Mouse (Mus musculus) kidney, postnatal 36 days (tissue): ENCODE measurements at regions not wholly inside any gene's neighbourhood (a gene's known extent, or its start where the extent isn't known, plus 50 kb on each side); places are given as distances from the start of the nearest gene placed in this dataset.
A peak's percentile ranks its signal among the peaks of the same experiment; 100 is the strongest.

ENCODE experiments used
- DNase-seq, 2 experiments: peaks; one replicate each; pipeline ENCODE4 v3.0.0; 2021 to 2022; ENCODE audit warnings: mixed read lengths in 2 of 2

DNA sequence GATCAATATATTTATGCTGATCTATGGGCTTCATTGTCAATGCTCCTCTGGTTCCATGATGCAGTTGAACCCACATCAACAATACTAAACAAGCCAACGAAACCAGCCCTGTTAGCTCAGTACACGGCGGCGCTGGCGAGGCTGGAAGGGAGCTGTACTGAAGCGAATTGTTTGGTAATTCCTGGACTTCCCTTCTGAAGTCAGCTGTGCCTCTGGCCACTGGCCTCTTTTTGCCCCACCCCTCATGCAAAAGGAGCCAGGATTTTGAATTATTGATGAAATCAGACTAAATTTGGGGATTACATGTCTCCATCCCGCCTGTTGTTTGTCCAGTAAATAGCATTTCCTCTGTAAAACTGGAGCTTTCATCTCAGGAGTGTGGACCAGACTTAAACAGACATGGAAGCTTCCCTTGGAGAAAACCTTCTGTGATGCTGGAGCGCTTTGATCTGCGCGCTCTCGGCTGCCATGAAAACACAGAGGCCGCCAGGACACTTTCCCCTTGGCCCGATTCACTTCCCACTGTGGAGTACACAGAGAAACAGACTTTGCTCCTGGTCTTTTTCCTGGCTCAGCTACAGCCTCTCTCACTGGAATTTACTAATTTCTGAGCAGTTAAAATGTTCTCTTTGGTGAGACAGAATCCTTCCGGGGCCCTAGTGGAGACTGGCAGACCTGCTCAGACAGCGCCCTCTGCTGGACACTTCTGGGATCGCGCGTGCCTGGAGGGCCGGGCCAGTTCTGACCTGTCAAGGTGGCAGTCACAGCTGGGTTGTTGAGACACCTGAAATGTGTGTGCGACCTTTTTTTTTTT lies 412.9 kb upstream of the Gm6657 start:
- DNase-seq, result peak; percentile 91 to 95

DNA sequence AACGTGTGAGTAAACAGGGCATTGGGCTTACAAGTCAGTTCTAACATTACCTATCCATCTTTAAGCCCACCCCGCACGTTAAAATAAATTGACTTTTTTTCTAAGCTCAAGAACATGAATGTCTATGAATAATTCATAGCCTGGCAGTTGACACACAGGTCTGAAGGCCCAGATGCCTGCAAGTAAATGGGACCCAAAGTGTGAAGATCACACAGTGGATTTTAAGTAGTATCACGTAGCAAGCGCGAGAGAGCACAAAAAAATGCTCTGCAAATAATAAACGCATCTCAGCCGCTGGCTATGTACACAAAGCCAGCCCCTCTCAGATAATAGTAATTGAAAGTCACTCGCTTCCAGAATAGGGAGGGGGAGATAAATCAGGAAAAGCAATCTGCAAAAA lies 410.1 kb upstream of the Gm6657 start:
- no peak for DNase-seq

DNA sequence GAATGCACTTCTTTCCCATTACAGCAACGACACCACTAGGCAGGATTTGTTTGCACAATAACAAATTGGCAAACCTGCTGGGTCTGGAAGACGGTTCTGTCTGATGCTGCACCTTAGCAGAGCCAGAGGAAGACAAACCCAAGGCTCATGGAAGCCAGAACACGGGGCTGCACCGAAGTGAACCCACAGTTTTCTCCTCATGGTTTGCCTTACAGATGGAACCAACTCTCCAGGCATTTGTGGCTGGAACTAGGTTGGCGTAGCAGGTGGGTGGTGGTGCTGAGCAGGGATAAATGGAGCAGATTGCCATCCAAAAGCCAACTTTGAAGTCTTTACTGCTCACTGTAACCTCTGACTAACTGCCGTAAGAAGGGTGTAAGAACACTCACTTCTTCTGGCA lies 408.4 kb upstream of the Gm6657 start:
- no peak for DNase-seq

DNA sequence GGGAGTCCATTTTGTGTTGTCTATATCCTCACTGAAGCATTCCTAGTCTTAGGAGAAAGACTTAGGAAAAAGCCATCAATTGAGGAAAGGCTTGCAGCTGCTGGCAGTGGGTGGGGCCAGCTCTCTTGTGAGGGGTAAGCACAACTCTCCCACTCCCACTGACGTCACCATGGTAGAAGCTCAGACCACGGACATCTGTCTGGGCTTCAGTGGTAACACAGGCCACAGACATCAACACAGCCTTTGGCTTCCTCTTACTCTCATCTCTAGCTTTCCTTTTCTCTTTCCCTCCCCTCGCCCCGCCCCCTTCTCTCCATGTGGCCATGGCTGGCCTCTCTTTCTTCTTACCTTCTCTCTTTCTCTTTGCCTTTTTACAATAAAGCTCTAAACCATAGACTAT lies 407.4 kb upstream of the Gm6657 start:
- no peak for DNase-seq

DNA sequence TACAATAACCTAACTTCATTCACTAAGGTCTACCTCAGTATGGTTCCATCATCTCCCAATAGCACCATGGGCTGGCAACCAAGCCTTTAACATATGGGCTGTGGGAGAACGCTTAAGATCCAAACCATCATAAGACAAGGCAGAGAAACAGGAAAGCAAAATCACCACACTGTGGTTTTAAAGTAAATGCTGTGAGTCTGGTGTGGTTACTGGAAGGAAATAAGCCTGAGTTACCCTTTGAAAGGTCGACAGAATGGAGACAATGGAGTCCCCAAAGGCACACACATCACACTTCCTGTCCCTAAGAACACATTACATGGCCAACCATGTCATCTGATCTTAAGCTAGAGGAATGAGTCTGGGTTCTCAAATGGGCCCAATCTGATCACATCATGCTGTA lies 405.8 kb upstream of the Gm6657 start:
- DNase-seq, result no peak

DNA sequence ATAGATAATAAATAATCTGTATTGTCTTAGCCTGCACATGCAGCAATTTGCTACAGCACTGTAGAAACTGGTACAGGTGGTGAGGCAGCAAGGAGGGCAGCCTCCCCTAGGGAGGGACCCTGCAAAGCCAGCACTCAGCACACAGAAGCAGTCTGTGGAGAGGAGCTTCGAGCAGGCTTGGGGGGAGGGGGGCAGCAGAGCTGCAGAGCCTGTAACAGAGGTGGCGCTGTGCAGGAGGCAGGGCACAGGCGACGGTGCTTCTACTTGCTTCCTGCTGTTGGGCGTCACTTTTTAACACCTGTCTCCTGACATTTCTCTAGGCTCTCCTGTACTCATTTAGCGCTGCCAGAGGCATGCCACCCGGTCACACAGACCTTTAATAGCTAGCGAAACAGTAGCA lies 404.6 kb upstream of the Gm6657 start:
- DNase-seq, result peak in 1 of 2 experiments; percentile 40

DNA sequence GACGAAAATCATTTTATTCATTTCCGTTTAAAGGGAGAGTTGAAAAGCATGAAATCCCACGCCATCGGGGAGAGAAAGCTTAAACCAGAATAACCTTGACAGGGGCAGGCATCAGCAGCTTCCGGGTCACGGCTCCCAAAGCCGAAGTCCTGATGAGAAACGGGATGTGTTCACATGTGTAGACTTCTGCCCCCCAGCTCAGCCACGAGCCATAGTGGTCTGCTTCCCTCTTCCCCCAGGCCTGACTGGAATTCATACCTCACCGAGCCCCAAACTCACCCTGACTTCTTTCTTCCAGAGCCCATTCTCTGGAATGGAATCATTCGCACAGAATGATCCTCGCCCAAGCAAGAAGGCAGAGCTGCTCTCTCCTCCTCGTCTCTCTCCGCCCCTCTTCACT lies 404.2 kb upstream of the Gm6657 start:
- DNase-seq, result peak in 1 of 2 experiments; percentile 8

DNA sequence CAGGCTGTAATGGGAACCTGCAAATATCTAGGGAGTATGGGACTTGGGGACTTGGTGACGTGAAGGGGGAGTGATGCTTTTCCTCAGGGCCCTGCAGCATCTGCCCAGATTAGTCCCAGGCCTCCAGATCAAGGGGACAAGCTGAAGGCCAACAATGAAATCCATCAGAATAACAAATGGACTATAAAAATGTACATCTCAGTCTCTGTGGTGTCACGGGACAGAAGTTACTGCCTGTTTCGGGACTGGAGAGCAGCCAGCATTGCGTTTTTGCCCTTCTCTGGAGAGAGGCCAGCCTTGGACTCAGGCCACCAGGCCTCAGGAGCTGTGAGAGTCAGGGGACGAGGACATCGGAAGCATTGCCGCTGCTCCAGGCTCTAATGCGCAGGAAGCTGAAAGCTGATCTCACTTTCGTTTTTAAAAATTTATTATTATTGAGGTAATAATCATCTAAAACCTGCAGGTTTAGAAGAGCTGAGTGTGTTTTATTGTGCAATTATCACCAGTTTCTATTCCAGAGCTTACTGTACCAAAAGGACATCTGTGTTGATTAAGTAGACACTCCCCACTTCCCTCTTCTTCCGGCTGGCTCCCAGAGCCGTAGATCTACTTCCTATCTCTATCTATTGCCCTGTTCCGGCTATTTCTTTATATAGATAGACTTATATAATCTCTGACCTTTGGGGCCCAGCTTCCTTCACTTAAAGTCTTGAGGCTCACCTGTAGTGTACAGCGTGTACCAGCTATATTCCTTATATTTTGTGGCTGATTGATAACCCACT lies 403.0 kb upstream of the Gm6657 start:
- peak; percentile 79 to 82 for DNase-seq

DNA sequence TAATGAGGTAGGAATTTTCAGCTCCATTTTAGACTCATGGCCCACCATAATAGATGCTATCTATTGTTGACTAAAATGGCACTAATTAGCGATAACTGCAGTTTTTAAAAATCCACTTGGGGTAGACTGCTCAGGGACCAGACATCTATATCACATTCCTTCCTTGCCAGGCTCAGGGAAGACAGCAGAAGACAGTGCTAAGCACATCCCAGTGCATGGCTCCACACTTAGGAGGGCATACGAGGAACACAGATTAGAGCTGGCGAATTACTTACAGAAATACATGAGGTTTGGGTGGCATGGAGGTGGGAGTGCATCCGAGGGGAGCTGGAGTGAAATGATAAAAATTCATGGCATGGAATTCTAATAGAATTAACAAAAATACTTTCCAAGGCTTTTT lies 395.5 kb upstream of the Gm6657 start:
- no peak for DNase-seq

DNA sequence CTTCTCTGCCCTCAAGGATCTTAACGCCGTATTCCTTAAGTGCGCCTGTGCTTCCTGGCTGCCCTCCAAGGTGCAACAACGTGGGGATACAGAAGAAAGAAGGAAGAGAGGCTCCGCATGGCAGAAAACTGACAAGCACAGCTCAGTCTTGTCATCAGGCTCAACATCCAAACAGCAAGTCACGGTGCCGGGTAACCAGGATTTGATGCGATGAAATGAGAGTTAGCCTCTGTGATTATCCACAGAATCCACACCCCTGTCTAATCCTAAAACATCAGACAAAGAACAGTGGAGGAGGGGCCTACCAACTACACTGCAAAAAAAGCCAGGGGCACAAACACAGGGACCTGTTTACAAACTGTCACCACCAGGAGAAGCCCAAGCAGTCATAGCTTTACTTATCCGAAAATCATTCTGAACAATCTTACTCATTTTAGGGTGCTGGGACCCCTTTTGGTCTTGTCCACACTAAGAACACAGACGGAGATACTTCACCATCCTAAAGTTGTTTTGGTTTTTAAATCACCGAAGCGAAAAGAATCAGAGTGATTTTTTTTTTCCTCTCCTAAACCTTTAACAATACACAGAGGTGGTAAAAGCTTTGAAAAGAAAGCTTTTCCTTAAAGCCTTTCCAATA lies 394.8 kb upstream of the Gm6657 start:
- peak in 1 of 2 experiments; percentile 30 for DNase-seq

DNA sequence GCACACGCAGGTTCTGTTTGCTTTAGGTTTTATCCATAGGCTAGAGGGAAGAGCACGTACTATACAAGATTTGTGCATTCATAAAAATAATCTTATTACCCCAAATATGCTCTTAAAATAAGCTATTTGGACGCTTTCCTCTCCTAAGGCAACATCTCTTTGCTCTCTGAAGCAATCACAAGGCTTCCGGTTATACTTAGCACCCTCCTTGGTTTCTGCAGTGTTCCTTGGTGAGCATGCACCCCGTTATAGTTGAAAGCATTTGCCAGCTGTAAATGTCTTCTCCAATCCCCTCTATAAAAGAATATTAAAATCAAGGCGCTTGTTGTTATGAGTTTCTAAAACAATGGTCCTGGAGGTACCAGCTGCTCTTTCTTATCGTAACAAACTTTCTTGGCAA lies 386.4 kb upstream of the Gm6657 start:
- DNase-seq, result no peak

DNA sequence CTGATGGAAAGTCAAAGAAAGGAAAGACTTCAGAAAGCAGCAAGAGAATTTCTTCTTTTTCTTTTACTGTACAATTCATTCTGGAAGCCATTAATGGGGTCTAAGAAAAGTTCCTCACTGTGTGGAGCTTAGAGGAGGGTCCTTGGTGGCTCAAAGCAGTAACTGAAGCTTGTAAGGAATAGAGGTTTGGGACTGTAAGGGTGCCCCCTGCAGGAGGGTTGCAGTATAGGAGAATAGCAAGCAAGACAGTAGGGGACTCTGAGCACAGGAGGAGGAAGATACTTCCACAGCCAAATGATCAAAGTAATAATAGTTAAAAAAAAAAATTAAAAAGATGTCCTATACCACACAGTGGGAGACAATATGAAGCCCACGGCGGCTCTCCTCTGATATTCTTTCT lies 382.8 kb upstream of the Gm6657 start:
- DNase-seq, result peak; percentile 20 to 69

DNA sequence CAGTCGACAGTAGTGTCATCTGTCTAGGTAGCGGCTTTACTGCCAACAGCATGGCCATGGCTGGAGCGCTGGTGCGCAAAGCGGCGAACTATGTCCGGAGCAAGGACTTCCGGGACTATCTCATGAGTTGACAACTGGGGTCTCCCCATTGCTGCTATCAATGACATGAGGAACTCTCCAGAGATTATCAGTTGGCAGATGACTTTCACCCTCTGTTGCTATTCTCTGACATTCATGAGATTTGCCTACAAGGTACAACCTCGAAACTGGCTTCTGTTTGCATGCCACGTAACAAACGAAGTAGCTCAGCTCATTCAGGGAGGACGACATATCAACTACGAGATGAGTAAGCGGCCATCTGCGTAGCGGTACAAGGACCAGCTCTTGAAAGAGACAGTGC lies 374.6 kb upstream of the Gm6657 start:
- no peak for DNase-seq

DNA sequence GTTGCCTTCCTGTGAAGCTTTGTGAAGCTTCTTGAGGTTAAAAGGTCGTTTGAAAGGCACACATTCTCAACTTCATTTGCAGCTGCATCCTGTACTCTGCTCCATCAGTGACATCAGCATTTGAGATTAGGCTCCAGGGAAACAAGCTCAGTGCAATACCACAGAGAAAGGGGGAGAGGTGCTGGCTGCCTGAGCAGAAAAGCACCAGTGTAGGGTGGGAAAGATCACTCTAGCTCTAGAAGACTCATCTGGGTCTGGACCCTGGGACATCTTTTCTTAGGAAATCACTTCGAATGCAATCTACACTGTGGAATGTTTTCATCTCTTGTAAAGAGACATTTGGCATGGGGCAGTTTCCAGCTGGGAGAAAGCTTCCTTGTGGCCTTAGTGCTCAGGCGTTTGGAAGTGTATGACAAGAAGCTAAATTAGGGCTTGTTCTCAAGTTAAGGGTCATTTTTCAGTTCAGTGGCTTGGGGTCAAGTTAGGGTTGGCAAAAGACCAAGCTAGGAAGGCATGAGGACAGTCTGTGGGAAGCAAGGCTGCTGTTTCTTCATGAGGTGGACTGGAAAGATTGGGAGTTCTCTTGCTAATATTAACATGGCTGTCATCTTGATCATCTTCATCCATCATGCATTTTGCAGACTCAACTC lies 370.5 kb upstream of the Gm6657 start:
- peak; percentile 25 to 36 for DNase-seq

DNA sequence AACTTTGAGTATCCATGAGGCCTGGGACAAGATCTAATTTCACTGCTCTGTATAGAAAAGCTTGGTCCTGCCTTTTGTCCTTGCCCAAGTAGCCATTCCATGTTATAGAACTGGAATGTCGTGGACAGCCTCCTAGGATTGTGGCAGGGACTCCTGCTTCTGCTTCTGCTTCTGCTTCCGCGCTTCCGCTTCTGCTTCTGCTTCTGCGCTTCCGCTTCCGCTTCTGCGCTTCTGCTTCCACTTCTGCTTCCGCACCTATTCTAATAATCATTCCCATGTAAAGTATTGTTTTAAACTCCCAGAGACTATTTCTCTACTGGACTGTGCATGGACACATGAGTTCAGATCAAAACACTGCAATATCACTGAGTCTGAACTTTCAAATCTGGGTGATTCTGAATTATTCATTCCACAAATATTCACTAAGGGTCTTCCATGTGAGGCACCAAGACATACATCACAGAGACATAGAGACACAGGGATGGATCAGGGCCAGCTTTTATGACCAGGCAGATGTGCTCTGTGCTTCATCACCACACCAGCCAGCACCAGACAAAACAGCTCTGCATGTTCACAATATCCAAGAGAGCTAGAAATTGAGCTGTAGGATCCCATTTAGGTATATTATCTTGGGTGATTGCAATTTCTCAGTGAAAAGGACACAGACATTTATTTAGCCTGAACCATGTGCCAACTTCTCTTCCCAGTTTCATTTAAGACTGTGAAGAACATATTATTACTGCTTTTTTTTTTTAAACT lies 360.5 kb upstream of the Gm6657 start:
- DNase-seq, result no peak

DNA sequence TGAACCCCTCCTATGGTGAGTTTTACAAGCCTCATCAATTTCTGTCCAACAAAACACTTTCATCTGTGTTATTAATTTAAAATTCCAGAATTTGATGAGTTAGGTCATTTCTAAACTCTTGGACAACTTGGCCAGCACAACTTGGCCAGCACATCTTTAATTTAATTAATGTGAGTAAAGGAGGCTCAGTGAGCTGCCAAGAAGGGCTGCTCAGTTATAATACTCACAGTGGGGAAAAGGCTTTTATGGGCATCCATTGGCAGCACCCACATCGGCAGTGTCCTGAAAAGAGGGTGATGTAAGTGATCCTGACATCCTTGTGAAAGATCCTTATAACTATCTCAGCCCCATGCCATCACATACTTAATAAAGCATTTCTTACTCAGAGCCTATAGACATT lies 359.2 kb upstream of the Gm6657 start:
- DNase-seq, result no peak

DNA sequence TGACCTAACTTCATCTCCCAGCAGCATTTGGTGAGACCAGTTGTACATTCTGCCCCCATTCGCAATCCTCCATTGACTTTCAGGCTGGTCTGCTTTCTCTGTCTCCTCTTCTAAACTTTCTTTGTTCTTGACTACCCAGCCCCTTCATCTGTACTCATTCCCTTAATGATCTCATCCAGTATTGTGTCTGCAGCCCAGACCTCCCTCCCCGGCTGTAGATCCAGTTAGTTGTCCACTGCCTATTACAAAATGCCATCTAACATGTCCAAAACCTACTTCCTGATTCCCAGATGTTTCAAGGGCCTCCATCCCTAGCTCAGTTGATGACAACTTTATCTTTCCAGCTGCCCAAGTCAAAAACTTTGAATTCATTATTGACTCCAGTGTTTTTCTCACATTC lies 357.8 kb upstream of the Gm6657 start:
- DNase-seq, result no peak

DNA sequence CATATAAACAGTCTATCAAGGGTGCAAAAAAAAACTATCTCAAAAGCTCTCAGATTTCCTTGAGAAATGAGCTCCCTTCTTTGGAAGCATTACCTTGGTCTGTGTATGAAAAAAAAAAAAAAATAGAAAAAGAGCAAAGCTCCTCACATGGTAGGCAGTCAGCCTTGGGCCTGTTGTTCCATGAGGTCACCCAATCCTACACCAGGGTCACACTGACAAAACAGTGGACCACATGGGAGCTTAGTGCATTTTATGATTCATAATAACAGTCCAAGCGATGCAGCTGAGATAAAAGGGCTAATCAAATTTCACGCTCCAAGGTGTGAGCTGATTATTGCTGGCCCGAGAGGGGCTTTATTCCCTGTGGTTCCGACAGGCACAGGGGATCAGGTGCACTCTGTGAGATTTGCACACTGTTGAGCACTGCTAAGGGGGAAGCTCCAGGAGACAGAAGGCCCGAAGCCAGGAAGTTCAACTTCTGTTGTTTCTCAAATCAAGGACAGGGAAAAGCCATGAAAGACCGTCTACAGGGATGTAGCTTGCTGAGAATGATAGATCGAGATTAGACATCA lies 352.1 kb upstream of the Gm6657 start:
- DNase-seq, result no peak

DNA sequence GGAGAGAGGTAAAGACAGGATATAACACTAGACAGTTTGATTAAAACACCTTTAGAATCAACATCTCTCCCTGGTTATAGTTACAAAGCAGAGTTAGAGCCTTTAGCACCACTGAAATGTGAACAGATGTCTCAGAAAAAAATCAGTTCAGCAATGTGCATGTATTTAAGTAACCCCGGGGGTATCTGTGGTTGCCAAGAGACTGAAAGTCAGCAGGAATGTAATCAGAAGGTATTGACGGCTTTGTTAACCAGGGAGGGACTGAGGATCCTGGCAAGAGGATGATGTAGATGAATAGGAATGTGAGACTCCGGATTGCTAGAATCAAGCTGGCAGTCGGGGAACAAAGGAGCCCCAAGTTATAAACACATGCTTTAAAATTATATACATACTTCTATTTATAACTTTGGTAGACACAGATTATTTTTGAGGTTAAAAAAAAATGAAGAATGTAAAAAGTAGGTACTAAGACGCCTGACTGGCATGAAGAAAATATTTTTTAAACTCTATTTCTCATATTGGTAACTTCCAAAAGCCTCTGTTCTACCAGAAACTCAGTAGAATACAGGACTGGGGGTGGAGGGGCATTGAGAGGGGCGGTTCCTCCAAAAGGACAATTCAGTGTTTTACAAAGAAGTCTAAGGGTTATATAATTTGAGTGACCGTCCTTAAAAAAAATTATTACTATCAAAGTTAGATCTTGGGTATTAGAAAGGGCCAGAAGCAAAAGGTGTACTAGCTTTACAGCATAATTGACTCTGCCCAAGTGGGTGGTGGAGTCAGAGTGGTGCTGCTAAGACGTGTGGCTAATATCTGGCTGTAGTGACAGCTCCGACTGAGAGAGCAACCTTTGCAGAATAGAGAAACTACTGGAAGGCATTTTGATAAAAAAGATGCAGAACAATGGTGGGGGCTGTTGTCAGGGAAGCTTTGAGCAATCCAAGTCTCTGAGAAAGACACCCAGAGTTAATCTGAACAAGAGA lies 341.2 kb upstream of the Gm6657 start:
- DNase-seq, result no peak

DNA sequence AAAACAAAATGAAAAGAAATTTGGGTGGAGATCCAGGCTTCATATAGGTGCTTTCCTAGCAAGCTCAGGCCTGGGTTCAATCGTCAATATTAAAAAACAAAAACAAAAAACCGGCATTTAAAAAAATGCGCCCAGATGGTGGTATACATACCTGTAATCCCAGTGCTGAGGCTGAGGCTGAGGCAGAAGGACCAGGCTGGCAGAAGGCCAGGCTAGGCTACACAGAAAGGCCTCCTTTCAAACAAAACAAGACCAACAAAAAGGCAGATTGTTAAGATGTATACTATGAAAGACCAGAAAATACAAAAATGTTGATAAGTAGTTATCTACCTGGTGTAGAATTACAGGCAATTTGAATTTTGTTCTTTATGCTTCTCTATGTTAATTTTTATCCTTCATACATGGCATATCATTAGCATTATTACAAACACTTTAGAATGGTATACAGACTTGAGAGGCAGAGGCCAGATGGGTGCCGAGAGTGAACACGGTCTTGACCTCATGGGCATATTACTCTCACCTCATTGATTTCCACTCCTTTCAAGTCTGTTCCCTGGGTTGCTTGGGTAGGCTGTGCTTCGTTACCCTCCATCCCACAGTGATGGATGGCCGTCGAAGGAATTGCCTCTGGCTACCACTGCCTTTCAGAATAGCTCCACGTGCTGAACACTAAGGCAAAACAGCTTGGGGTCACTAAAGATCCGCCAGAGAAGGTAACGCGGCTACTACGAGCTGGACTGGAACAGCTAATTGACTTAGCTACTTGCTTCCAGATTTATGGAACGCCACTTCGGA lies 339.6 kb upstream of the Gm6657 start:
- DNase-seq, result no peak
